Mouse (Mus musculus) gonadal fat pad, adult 2 months (tissue): ENCODE measurements around the gene Tomm70a. TPM values are rescaled to one million over a fixed set of nuclear protein-coding genes. Genes with fewer than 3 reads are reported as not detected.

Experiments used
- DNase-seq: peaks from one replicate; pipeline ENCODE4 v3.0.0-alpha.2; 2012; ENCODE audit warnings: low read depth
- polyA plus RNA-seq: library from polyadenylated mRNA; depleted of rRNA; stranded (reverse); fragments of >200 nt; gene quantifications from 2 replicates; pipeline ENCODE4 v1.2.3, GENCODE M21; 2012; rRNA removed

The Tomm70a gene
- polyA plus RNA-seq, 1 experiment, result 13.0 TPM

GRCm38 (mm10) chr16:57190390-57190789, 68.9 kb downstream of the Tomm70a start:
- no peak for DNase-seq

DNA sequence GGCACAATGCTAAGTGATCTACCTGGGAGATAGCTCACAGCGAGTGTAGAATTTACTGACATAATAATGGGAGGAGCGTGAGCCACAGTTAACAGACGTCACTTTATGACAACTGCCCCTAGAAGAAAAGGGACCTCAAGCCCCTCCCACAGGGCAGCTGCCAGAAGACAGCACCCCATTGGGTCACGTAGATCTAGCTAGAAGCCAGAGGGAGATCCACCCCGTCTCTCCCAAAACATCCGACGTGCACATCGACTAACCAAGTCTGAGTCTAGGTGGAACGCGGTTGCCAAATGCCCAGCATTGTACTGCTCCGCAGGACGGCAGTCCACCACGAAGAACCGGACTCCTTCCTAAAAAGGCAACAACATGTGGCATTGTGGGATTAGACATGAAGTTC, 69.7 kb downstream of the Tomm70a start:
- no peak for DNase-seq

DNA sequence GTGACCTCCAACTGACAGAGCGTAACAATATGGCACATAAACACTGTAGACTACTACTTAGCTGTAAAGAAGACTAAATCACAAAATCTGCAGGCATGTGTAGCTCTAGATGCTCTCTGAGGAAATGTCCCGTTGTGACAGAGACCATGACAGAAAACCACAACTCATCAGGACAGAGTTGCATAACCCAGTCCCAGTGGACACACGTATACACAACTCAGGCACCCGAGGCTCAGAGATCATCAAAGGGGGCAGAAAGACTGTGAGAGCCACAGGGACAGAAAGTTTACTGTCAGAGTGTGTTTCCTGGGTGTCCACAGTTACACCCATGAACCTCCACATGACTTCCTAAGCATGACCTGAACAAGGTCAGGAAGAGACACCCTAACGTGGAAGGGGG, 75.1 kb downstream of the Tomm70a start:
- DNase-seq, result no peak

DNA sequence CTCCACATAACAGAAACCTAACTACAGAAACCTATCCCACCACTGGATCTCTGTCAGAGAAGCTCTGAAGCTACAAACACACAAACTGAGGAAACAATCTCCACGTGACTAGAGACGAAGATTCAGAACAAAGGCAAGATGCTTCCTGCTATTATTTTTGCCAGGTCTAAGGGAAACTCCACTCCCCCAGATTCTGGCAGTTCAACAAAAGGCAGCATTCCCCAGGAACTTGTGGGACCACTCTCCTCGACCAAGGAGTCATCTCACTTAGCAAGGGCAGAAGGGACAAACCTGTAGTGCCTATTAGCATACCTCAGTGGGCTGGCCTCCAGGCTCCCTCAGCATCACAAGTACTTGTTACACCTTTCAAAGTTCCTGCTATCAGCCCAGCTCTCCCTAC, 75.8 kb downstream of the Tomm70a start:
- DNase-seq, result no peak

Other genes starting within 250 kb of the Tomm70a start
- 4.0 and 4.4 TPM in 2 replicates for gene Tmem45a, start 235.5 kb upstream of the Tomm70a start, polyA plus RNA-seq
- gene Lnp1, start 193.6 kb upstream of the Tomm70a start, polyA plus RNA-seq, result not detected in 2 replicates
- gene Tmem45a2, start 50.3 kb upstream of the Tomm70a start, polyA plus RNA-seq, result not detected in 2 replicates
- 18.7 and 25.9 TPM in 2 replicates for gene Nit2, start 45.6 kb downstream of the Tomm70a start, polyA plus RNA-seq
- 17.7 and 18.5 TPM in 2 replicates for gene Tbc1d23, start 109.8 kb downstream of the Tomm70a start, polyA plus RNA-seq
- 0.09 and 0.15 TPM in 2 replicates for gene Tmem30c, start 171.2 kb downstream of the Tomm70a start, polyA plus RNA-seq
- 7.6 and 8.3 TPM in 2 replicates for gene Filip1l, start 231.4 kb downstream of the Tomm70a start, polyA plus RNA-seq